Mouse (Mus musculus) brain, embryonic 14.5 days (tissue): ENCODE results near the gene Cutc.

Experiments
- CTCF ChIP-seq: fragments of 200-500 bp; IDR thresholded peaks from 2 replicates; pipeline ENCODE4 v1.5.1; 2012; ENCODE audit warnings: inconsistent platforms, mild to moderate bottlenecking, moderate library complexity, borderline replicate concordance; ENCODE audit not compliant: insufficient read depth, insufficient read length; ENCODE audit errors: extremely low read depth
- POLR2A ChIP-seq: fragments of 200-500 bp; IDR thresholded peaks from 2 replicates; pipeline ENCODE4 v1.6.1; 2012; ENCODE audit warnings: mild to moderate bottlenecking, inconsistent platforms, borderline replicate concordance; ENCODE audit not compliant: poor library complexity, insufficient read depth, insufficient read length, severe bottlenecking; ENCODE audit errors: extremely low read depth

GRCm38 (mm10) chr19:43777308-43777707, 24.5 kb downstream of the Cutc start:
- TF ChIP-seq CTCF (no peak), POLR2A (no peak)
